Mouse (Mus musculus): ENCODE measurements around the gene Cab39.

Cab39 gene

DNA sequence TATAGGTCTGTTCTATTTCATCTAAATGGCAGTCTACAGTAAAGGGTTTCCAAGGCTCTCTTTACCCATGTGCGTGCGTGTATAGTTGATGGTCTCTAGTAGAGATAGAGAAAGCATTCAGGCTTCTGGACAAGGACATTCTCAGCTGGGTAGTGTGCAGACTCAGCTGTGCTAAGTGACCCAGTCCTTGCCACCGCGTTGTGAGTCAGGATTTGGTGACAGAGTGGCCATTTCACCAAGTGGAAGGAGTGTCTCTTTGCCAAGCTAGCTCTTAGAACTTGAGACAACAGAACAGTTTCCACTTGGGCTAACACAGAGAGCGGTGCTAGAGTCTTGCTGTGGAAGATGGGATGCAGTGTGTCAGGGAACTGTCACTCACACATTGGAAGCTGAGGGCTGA lies 57.6 kb downstream of the Cab39 start:
- DNase-seq = no peak

DNA sequence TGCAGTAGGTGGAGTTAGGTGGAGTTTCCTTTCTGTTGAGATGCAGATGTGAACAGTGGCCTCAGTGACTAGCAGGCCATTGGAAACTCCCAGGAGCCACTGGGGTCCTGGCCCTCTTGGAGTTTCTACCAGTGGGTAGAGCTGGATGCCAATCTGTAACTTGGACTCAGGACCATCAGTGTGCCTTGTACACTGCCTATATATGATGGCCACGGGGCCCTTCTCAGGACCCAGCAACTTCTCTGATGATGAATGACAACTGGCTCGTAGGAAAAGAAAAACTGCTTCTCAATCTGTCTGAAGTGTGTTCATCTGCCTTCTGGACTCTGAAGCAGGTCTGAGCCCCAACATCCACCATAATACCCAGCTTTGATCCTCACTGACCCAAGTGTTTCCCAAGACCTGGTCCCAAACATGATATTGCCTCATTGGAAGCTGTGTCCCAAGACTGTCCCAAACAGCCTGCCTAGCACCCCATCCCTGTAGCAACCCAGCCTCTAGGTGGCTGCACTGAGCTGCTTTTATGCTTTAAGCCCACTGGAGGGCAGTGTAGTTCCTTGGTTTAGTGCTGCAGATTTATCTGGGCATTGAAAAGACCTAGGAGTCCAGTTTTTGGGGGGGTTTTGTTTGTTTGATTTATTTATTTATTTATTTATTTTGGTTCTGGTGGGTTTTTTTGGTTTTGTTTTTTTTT lies 59.9 kb downstream of the Cab39 start:
- DNase-seq = peak; percentile 69

DNA sequence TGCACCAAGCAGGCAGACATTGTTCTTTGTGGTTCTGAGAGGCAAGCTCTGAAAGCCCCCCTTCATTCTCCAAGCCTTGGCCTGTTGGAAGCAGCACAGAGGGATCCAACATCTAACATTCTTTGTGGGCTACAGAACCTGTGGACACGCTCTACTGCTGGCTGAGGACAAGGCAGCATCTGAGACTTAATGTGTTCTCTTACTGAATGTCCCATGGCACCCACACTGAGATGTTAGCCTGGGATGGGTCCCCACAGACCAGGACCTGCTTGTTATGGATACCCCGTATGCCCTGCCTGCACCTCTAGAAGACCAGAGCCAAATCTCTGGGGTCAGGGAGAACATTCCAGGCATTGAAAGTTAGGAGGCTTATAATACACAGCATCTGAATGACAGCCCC lies 60.6 kb downstream of the Cab39 start:
- no peak for DNase-seq

DNA sequence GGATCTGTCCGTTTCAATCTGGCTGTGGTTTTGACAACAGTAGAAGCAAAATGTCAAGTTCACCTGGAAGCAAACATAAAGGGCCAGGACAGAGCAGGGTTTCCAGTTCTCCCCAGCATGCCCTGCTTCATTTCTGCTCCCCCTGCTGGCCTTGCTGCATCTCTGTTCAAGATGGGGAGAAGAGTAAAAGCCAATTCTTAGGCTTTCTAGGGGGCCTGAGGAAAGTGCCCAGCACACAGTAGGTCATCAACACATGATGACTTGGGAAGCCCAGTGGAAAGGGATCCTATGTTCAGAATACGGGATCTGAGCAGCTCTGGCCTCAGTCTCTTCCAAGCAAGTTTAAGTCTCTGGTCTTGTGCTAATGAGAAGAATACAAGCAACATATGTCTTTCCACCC lies 61.2 kb downstream of the Cab39 start:
- no peak for DNase-seq

DNA sequence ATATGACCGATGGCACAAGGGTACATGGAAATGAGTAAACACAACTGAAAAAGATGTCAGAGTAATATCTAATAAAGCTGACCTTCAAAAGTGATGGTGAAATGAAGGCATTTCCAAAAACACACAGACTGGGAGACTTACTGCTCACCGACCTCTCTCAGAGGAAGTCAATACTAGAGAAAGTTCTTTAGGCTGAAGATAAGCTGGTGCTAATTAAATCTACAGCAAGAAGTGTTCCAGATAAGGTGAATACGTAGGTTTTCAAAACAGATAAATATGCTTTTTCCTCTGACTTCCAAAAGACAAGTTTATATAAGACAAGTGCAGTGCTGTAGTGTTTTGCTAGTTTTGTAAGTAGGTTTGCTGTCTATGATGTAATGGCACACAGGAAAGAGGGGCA lies 63.0 kb downstream of the Cab39 start:
- no peak for DNase-seq

DNA sequence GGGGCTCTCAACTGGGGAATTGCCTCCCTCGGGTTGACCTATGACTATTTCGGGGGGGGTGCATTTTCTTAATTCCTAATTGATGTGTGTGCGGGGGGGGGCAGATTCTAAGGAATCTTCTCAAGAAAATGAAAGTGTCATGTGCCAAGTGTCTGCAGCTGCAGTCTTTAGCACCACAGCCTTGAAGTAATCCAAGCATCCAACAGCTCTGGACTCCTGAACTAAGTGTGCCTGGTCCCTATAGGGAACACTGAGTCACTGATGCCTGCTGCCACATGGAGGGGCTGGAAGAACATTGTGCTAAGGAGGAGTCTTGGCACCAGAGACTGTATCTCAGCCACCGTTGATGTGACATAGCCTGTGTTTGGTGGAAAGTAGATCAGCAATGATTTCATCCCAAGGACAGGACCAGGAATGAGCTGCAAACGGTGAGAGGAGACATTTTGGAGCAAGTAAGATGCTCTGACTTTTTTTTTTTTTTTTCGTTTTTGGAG lies 64.1 kb downstream of the Cab39 start:
- no peak for DNase-seq

DNA sequence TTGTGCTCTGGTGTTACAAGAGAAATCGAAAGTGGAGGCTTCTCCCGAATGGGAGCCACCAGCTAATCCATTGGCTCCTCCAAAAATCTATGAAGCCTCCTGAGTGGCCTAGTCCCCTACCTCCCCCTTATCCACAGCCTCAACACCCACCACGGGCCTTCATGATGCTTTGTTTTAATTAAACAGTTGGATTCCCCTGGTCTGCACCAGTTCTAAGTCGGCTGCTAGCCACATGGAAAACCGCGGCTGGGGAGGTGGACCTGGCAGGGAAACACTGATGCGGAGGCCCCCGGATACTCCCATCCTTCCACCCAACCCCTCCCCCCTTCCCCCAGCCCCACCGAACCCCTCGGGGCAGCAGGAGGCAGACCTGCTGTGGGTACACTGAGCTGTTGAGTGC lies 71.1 kb downstream of the Cab39 start:
- DNase-seq = no peak

DNA sequence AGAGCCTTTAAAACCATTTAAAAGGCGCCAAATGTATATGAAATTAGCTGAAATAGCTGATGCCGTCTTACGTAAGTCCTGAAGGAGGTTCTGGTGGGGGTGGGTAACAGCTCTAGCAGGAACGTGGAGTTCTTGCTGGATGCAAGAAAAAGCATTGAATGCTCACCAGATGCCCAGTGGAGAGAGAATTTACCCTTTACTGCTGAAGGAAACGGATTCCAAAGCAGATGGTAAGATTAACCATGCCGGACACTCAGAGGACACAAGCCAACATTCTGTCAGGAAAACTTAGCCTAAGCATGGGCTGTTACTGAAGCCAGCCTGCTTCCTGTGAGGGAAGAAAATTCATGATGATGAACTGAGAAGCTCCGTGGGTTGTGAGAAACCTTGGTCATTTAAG lies 76.8 kb downstream of the Cab39 start:
- DNase-seq = peak; percentile 66

DNA sequence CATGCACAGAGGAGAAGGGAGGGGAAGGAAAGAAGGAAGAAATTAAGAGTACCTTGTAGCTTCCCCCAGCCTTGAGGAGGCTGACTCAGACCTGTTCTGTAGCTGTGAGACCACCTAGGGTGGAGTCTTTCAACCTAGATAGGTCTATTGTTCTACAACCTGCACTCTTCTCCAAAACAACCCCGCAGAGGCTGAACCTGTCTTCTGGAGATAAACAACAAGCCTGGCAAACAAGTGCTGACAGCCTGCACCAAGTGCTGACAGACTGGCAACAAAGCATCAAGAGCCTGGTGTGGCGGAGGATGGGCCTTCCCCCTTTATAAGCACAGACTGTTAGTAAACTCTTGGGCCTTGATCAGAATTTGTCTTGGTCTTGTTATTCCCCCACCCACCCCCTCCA lies 77.3 kb downstream of the Cab39 start:
- peak; percentile 32 for DNase-seq

DNA sequence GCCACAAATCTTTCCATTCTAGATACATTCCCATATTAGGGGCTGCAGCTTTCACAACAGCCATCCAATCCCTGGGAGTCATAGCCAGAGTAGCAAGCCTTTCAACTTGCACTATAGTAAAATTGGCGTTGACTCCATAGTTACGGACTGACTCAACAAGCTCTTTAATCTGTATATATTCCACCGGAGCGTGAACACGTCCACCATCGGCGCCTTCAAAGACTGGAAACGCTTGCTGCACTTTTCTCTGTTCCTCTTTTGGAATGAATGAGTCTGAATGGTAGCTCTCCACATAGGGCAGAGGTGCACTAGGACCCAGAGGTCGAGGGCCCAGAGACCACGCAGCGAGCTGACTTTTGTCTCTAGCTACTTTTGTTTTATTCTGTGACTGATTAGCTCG lies 88.8 kb downstream of the Cab39 start:
- no peak for DNase-seq

DNA sequence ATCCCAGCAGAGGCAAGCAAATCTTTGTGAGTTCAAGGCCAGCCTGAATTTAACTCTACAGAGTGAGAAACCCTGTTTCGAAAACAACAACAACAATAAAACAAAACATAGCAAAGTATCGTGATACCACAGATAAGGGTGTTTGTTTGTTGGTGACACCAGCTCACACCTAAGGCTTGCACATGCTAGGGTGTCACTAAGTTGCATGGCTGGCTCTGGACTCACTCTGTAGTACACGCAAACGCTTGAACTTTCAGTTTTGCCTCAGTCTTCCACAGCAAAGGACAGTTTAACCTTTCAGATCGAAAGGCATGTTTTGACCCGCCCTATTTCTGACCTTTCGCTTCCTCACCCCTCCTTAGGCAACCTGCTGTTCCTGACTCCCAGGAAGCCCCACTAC lies 94.0 kb downstream of the Cab39 start:
- DNase-seq = no peak

DNA sequence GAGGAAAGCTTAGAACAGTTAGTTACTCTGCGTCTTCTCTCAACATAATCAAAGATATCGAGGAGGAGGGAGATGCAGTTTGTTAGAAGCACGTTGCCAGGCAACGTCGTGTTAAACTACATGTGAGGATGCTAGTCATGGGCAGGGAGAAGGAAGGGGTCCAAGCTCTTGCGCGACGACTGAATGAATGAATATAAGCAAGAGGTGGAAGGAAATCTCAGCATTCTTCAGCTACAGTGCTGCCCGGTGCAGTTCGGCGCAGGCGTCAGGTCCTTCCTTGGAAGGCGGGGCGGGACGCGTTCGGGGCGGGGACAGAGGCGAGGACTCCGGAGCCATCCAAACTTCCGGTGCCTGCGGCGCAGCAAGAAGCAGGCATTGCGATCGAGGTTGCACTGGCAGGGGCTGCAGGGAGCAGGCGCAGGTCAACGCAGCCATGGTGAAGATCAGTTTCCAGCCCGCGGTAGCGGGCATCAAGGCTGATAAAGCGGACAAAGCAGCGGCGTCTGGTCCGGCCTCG lies 101.0 kb downstream of the Cab39 start, which contains the start of gene Itm2c:
Itm2c (plus strand) TSS at position 51 of the 517 bp plus-strand sequence.
- DNase-seq = peak; percentile 90

DNA sequence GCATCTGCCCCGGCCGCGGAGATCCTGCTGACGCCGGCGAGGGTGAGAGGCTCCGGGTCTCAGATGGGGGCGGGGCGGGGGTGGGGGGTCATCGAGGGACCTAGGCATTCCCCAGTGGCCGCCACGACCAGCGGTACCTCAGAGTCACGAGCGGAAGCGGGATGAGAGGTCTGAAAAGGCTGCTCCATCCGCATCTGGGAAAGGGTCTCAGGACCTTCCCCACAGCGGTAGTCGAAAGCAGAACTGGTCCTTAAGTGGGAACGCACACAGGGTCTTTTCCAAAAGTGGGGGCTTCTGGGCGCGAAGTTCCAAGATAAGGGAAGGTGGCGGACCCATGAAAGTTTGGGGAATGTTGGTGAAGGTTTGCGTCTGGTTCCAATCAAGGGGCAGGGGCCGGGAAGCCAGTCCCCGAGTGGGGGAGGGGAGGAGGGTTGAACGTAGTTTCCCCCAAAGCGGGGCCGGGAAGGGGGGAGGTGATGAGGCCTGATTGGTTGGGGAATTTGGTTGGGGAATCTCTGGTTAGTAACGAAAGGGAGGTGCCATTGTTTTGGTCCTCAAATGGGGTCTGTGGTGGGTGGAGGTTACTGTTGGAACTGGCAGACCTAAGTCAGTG lies 101.6 kb downstream of the Cab39 start:
- DNase-seq = peak; percentile 70

DNA sequence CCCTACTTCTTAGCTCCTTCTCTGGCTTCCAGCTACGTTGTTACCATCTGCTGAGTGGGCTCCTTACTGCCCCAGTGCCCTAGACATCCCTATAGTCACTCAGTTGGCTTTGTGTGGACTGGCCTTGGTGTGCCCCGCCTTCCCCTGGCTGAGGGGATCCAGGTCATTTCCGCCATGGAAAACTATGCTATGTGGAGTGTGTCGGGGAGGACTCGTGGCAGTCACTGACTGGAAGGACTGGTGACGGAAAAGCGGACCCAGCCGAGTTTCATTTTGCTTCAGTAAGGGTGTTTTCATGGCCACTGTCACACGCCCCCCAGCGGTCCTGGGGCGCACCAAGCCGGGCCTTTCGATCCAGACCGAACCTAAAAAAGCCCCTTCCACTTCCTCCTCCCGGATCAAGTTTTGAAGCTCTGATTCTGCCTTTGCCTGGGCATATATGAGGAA lies 102.2 kb downstream of the Cab39 start:
- peak; percentile 74 for DNase-seq

DNA sequence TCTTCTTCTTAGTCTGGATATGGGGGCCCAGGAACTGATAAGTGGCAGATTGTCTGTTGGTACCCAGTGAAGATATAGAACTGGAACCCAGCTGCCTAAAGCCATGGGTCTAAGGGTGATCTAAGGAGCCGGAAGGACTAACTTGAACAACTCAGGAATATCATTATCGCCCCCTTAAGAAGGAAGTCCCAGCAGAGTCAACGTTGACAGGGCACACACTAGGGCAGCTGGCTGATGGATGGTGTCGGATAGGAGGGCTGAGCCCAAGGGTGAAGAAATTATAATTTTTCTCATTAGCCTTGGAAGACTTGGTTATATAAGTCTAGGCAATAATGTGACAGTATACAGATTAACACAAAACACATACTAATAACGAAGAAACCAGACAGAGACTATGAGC lies 102.9 kb downstream of the Cab39 start:
- DNase-seq = no peak

DNA sequence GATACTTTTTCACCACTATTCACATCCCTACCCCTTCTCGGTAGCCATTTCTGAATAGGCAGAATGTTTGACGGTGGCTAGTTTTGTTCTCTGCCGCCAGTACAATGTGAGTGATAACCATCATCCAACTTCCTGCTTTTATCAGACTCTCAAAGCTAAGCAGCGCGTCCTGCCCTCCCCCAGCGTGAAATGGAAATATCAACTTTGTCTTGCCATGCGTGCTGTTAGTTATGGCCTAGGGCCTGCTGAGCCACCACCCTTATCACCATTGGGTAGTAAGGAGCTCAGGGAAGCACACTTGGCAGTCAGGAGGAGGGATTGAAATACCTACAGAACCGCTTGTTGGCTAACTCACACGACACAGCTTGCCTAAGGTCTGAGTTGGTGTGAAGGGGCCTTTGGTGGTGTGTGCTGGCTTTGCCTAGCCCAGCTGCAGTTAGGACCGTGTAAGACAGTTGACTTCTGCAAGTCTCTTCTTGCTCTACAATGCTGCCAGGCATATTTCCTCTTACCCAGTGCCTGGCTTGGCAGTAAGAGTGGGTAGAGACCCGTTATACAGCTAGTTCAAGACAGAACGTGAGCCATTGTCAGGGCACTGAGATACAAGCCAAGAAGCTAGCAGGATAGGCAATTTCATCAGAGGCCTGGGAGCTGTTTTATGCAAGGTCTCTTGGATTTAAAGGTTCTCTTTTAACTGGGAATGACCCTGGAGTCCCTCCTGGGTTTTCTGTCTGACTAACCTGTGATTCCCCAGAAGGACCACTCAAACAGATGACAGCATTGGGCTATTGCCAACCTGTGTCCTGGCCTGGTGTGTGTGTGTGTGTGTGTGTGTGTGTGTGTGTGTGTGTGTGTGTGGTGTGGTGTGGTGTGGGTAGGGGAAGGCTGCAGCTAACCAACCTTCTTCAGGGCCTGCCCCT lies 103.8 kb downstream of the Cab39 start:
- DNase-seq = no peak

DNA sequence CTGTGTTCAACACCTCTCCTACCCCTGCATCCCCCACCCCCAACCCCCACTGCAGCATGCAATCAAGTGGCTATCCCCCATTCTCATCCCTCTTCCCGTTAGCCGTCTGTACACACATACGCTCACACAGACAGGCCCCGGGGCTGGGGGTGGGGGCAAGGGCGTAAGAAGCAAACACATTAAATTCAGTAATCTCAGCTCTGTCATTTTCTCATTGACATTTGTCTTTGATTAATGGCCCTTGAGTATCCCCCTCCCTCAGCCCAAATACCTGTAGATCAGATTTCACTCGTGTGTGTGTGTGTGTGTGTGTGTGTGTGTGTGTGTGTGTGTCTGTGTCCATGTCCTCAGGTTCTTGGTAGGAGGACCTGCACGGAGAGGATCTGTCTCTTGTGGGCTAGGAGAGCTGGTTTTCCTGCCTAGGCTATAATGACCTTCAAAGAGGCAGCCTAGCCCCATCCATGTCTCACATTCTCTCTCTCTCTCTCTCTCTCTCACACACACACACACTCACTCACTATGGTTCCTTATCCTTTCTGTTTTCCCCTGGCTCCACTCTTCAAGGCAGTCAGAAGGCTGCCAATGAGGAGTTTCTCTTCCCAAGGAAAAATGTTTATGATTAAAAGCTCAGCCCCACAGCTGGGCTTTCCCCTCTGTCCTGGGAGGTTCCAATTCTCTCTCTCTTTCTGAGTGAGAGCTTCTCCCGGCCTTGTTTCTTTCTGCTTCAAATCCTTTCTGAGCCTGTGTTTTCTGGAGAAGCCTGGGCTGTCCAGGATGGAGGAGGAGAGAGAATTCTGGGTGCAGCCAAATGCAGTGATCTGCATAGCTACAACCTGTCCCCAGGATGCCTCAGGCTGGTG lies 104.9 kb downstream of the Cab39 start:
- DNase-seq = peak; percentile 36

DNA sequence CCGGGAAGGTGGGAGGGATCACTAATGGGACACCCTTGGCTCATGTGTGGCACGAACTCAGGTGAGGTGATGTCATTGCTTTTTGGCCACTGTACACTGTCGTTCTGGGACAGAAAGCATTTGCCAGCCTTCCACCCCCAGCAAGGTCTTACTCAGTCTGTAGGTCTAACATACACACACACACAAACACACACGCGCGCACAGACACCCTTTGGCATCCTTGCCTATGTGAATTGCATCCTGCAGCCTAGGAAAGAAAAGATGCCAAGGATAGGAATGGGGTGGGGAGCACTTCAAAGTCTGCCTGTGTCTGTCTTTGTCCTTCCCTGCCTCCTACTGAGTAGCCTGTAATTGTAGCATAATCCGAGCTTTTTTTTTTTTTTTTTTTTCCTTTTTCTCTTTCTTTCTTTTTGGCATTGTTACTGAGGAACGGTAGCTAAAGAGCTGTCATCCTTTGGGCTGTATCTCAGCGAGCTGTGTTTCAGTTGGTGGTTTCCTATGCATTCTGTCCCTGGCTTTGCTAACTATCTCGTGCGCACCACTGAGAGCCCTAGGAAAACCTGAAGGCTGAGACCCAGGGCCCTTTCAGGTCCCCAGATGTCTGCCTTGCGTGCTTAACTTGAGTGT lies 105.6 kb downstream of the Cab39 start:
- peak; percentile 86 for DNase-seq

DNA sequence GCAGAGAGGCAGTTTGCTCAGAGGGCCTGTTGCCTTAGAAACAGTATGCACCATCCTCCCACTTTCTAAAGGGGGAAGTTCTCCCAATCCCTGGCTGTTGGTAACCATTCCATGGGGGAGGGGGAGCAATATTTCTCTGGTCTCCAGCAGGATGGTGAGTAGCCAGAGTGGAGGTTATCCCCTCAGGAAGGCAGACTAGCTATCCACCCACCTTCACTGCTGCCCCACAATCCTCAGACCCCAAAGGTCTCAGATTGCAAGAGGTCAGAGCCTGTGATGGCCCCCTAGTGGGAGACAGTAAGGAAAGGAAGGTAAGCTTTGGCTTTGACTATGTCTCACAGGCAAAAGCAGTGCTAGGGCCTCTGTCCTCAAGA lies 106.1 kb downstream of the Cab39 start:
- DNase-seq = peak; percentile 57

DNA sequence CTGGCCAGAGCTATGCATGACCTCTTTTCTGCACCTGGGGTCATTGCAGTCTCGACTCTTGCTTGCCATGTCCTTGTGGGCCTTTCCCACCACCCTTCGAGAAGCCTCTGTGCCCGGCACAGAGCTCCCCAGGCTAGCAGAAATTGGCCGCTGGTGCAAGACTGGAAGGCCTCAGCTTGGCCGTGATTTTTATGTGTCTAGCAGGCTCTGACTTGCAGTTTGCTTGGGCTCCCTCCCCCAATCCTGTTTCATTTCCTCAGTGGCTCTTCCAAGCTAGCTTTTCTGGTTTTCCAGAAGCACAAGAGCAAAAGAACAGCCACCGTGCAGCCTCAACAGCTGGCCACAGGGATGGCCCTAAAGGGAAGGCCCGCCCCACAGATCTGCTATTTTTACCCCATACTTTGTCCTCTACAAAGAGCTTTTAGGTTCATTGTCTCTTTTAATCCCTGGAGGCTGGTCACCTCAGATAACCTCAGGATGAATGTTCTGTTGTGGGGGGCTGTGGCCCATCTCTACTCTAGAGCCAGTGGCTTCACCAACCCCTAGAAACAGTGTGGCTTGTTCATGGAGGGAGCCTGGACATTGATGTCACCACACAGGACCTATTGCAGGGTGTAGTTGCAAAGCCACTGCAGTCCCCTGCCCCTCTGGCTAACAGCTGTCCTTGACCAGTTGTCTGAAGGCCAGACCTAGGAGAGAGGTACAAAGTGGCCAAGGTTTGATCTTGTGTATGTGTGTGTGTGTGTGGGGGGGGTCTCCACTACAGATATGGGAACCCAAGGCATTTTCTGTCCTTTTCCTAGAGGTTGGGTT lies 107.5 kb downstream of the Cab39 start:
- DNase-seq = peak; percentile 37

Measured in cerebellum, adult 11-12 months (tissue).